Mouse (Mus musculus) MEL (cell line): Measurements from ENCODE around the gene Mill2.

ENCODE experiments used
- RCOR1 ChIP-seq: IDR thresholded peaks from 2 replicates; pipeline ENCODE4 v1.6.1; 2012; ENCODE audit warnings: low read depth, mild to moderate bottlenecking, inconsistent platforms, low read length, improper control_type of control experiment
- TBP ChIP-seq: IDR thresholded peaks from 2 replicates; pipeline ENCODE4 v1.8.0; 2011; ENCODE audit warnings: low read depth, low read length, improper control_type of control experiment

DNA sequence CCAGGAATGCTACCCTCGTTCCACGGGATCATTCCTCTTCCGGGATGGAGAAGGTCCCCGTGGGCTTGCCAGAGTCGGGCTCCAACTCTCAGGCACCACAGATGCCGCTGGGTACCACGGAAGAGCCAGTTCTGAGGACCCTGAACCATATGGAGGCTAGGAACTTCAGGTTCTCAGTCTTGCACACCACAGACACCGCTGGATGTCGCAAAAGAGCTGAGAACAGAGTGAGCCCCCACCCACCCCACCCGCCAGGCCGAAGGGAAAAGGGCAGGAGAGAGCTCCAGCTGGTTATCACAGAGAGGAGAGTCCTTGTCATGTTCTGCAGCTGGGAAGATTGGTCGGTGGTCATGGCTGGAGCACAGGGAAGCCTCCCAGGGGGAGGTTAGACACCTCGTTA, 7.5 kb upstream of the Mill2 start:
- TF ChIP-seq TBP (no peak), RCOR1 (no peak)
